Mouse (Mus musculus) heart, embryonic 14.5 days (tissue): ENCODE measurements at regions not wholly inside any gene's neighbourhood (a gene's known extent, or its start where the extent isn't known, plus 50 kb on each side); places are given as distances from the start of the nearest gene placed in this dataset.
A peak's percentile ranks its signal among the peaks of the same experiment; 100 is the strongest.
"Not testable (repeated sequence)": the region's sequence is repeated elsewhere in the genome, so short reads cannot be mapped to it uniquely, and the experiment has no call there.

Source experiments
- ATAC-seq: fragments of 200-750 bp; cut with Nextera tagmentation; 2 replicates; pipeline ENCODE4 v1.8.0; 2017; ENCODE audit warnings: low read depth, moderate TSS enrichment; ENCODE audit not compliant: insufficient number of reproducible peaks, insufficient read depth, low FRiP score
- H3K27ac ChIP-seq, 2 experiments: fragments of 200-500 bp in 1 of 2; fragments of 300-500 bp in 1 of 2; sonication (generic) in 1 of 2; replicated peaks in 1 of 2; 2 replicates each; pipeline ENCODE4 v1.5.1; 2012 to 2014; ENCODE audit warnings: low read depth in 2 of 2, low read length in 2 of 2, control low read depth in 1 of 2, mild to moderate bottlenecking in 1 of 2, mixed read lengths in 1 of 2; ENCODE audit not compliant: control insufficient read depth in 1 of 2, insufficient read depth in 1 of 2
- H3K27me3 ChIP-seq: fragments of 300-500 bp; sonication (generic); 2 replicates; pipeline ENCODE4 v1.6.1; 2014; ENCODE audit warnings: mild to moderate bottlenecking, low read length, control low read depth; ENCODE audit not compliant: control insufficient read depth, insufficient read depth
- H3K36me3 ChIP-seq: fragments of 300-500 bp; sonication (generic); 2 replicates; pipeline ENCODE4 v1.6.1; 2014; ENCODE audit warnings: mild to moderate bottlenecking, control low read depth, low read length, mixed read lengths; ENCODE audit not compliant: control insufficient read depth, insufficient read depth
- H3K4me1 ChIP-seq, 2 experiments: fragments of 200-500 bp in 1 of 2; fragments of 300-500 bp in 1 of 2; sonication (generic) in 1 of 2; 2 replicates each; pipeline ENCODE4 v1.6.1; 2012 to 2014; ENCODE audit warnings: low read length in 2 of 2, control low read depth in 1 of 2, mixed read lengths in 1 of 2; ENCODE audit not compliant: control insufficient read depth in 2 of 2, insufficient read depth in 2 of 2
- H3K4me2 ChIP-seq: fragments of 300-500 bp; sonication (generic); 2 replicates; pipeline ENCODE4 v1.6.1; 2014; ENCODE audit warnings: mild to moderate bottlenecking, low read length
- H3K4me3 ChIP-seq, 2 experiments: fragments of 200-500 bp in 1 of 2; fragments of 300-500 bp in 1 of 2; sonication (generic) in 1 of 2; 2 replicates each; pipeline ENCODE4 v1.5.1; 2012 to 2014; ENCODE audit warnings: low read length in 2 of 2, mild to moderate bottlenecking in 2 of 2, control low read depth in 1 of 2, low read depth in 1 of 2, moderate library complexity in 1 of 2; ENCODE audit not compliant: control insufficient read depth in 1 of 2, insufficient read depth in 1 of 2
- H3K9ac ChIP-seq: fragments of 300-500 bp; sonication (generic); 2 replicates; pipeline ENCODE4 v1.6.1; 2014; ENCODE audit warnings: mild to moderate bottlenecking, low read length
- H3K9me3 ChIP-seq: fragments of 300-500 bp; sonication (generic); 2 replicates; pipeline ENCODE4 v1.6.1; 2016; ENCODE audit warnings: low read length, control low read depth; ENCODE audit not compliant: control insufficient read depth
- WGBS: fragments of 180-500 bp; shearing (Covaris S2); extraction: QIAGEN DNeasy Blood & Tissue Kit; methylation state at CpG from one replicate; pipeline ENCODE4 v1.1.7; 2014; 5-methylcytosine and 5-hydroxymethylcytosine counted together

- Histone ChIP-seq H3K4me3 (peak overlapping the region in 1 of 2 experiments; percentile 8; a peak in 1 of 4 replicates), H3K9me3 (no peaks in the 10 kb centered on the region), H3K27ac (no peak overlapping the region), H3K4me2 (peak overlapping the region; percentile 36), H3K9ac (no peak overlapping the region), H3K27me3 (no peaks in the 10 kb centered on the region), H3K4me1 (no peaks in the 10 kb centered on the region), H3K36me3 (no peaks in the 10 kb centered on the region)
- ATAC-seq = no peak
- 8% methylated on average over 10 of the region's 10 CpGs for WGBS
These were observed 66.7 kb upstream of the Chmp2b start for GRCm38 (mm10) chr16:65629186-65629585.

- H3K36me3 ChIP-seq = no peaks in the 10 kb centered on the region
- H3K4me3 ChIP-seq = no peak overlapping the region
- WGBS = 34% methylated on average over 5 of the region's 5 CpGs
- H3K4me2 ChIP-seq = no peak overlapping the region
- H3K27ac ChIP-seq = no peak overlapping the region
- H3K9me3 ChIP-seq = no peaks in the 10 kb centered on the region
- no peak for ATAC-seq
- no peaks in the 10 kb centered on the region for H3K27me3 ChIP-seq
- H3K4me1 ChIP-seq = no peaks in the 10 kb centered on the region
- no peak overlapping the region for H3K9ac ChIP-seq
These were observed 69.2 kb upstream of the Chmp2b start for GRCm38 (mm10) chr16:65631680-65632079.

GRCm38 (mm10) chr16:65646741-65647140 is 84.2 kb upstream of the Chmp2b start:
- ATAC-seq, H3K4me2 ChIP-seq, H3K4me3 ChIP-seq, H3K36me3 ChIP-seq, H3K9ac ChIP-seq, H3K27ac ChIP-seq, H3K4me1 ChIP-seq, H3K27me3 ChIP-seq, H3K9me3 ChIP-seq: not testable (repeated sequence)
- WGBS = 73% methylated on average over 3 of the region's 3 CpGs

- WGBS = 79% methylated on average over 3 of the region's 3 CpGs
- Histone ChIP-seq H3K9me3 (no peaks in the 10 kb centered on the region), H3K36me3 (no peaks in the 10 kb centered on the region), H3K9ac (no peak overlapping the region), H3K27me3 (no peaks in the 10 kb centered on the region), H3K4me2 (no peak overlapping the region), H3K4me3 (no peak overlapping the region), H3K27ac (no peak overlapping the region), H3K4me1 (no peaks in the 10 kb centered on the region)
- ATAC-seq = no peak
These were observed 86.5 kb upstream of the Chmp2b start for GRCm38 (mm10) chr16:65649061-65649460.

- Histone ChIP-seq H3K4me2 (no peak overlapping the region), H3K36me3 (no peaks in the 10 kb centered on the region), H3K27me3 (no peaks in the 10 kb centered on the region), H3K4me3 (no peak overlapping the region), H3K4me1 (no peaks in the 10 kb centered on the region), H3K9ac (no peak overlapping the region), H3K27ac (no peak overlapping the region), H3K9me3 (no peaks in the 10 kb centered on the region)
- no peak for ATAC-seq
These were observed 93.0 kb upstream of the Chmp2b start for GRCm38 (mm10) chr16:65655490-65655889.

- no peak overlapping the region for H3K4me2 ChIP-seq
- H3K4me1 ChIP-seq = no peaks in the 10 kb centered on the region
- H3K9me3 ChIP-seq = no peaks in the 10 kb centered on the region
- no peak overlapping the region for H3K9ac ChIP-seq
- no peak for ATAC-seq
- WGBS = 70% methylated on average over 2 of the region's 2 CpGs
- no peak overlapping the region for H3K4me3 ChIP-seq
- H3K27me3 ChIP-seq = no peaks in the 10 kb centered on the region
- no peaks in the 10 kb centered on the region for H3K36me3 ChIP-seq
- no peak overlapping the region for H3K27ac ChIP-seq
These were observed 95.3 kb upstream of the Chmp2b start for GRCm38 (mm10) chr16:65657829-65658228.

GRCm38 (mm10) chr16:65664787-65665186 is 102.3 kb upstream of the Chmp2b start:
- H3K27ac ChIP-seq = no peak overlapping the region
- H3K27me3 ChIP-seq = no peaks in the 10 kb centered on the region
- H3K9ac ChIP-seq = no peak overlapping the region
- no peaks in the 10 kb centered on the region for H3K9me3 ChIP-seq
- no peak overlapping the region for H3K4me3 ChIP-seq
- H3K4me2 ChIP-seq = no peak overlapping the region
- no peaks in the 10 kb centered on the region for H3K36me3 ChIP-seq
- no peak for ATAC-seq
- 64% methylated on average over 3 of the region's 3 CpGs for WGBS
- H3K4me1 ChIP-seq = no peaks in the 10 kb centered on the region

- Histone ChIP-seq H3K4me3 (no peak overlapping the region), H3K27ac (no peak overlapping the region), H3K9ac (no peak overlapping the region), H3K4me2 (no peak overlapping the region), H3K9me3 (no peaks in the 10 kb centered on the region), H3K27me3 (no peaks in the 10 kb centered on the region), H3K4me1 (no peaks in the 10 kb centered on the region), H3K36me3 (no peaks in the 10 kb centered on the region)
- 86% methylated on average over 2 of the region's 2 CpGs for WGBS
- no peak for ATAC-seq
These were observed 109.6 kb upstream of the Chmp2b start for GRCm38 (mm10) chr16:65672116-65672515.
